Mouse (Mus musculus): ENCODE measurements around the gene Ptger1. TPM values are rescaled to one million over a fixed set of nuclear protein-coding genes. Genes with fewer than 3 reads are reported as not detected.
A peak's percentile ranks its signal among the peaks of the same experiment; 100 is the strongest.

Gene Ptger1
- polyA plus RNA-seq, 1 experiment = 0.51 TPM

GRCm38 (mm10) chr8:83667526-83667925, 1.0 kb downstream of the Ptger1 start:
- H3K27me3 ChIP-seq (ENCODE audit: control insufficient read depth, insufficient read depth, low read length) = no peaks in the 10 kb centered on the region
- H3K36me3 ChIP-seq (ENCODE audit: control insufficient read depth, insufficient read depth, low read length) = no peaks in the 10 kb centered on the region
- no peak overlapping the region for H3K27ac ChIP-seq (ENCODE audit: control insufficient read depth, insufficient read depth, low read depth, low read length)
- TF ChIP-seq POLR2A (IDR thresholded peaks at IDR 0.05; ENCODE audit: control insufficient read depth, low read depth, low read length) (no peak), CTCF (IDR thresholded peaks at IDR 0.05; ENCODE audit: control insufficient read depth, insufficient read depth, insufficient replicate concordance, low read depth, low read length) (no peak)
- H3K4me1 ChIP-seq (ENCODE audit: control insufficient read depth, insufficient read depth, low read length) = peaks cover 20% of the 10 kb centered on the region
- H3K4me3 ChIP-seq (ENCODE audit: control insufficient read depth, low read depth, low read length) = no peak overlapping the region

GRCm38 (mm10) chr8:83668010-83668916, 1.8 kb downstream of the Ptger1 start:
- H3K4me1 ChIP-seq (ENCODE audit: control insufficient read depth, insufficient read depth, low read length) = peaks cover 20% of the 10 kb centered on the region
- H3K36me3 ChIP-seq (ENCODE audit: control insufficient read depth, insufficient read depth, low read length) = no peaks in the 10 kb centered on the region
- no peak for TF ChIP-seq POLR2A (IDR thresholded peaks at IDR 0.05; ENCODE audit: control insufficient read depth, low read depth, low read length)
- peak; percentile 56; the same call in 1 of the 2 replicates for TF ChIP-seq CTCF (IDR thresholded peaks at IDR 0.05; ENCODE audit: control insufficient read depth, insufficient read depth, insufficient replicate concordance, low read depth, low read length)
- no peak overlapping the region for H3K27ac ChIP-seq (ENCODE audit: control insufficient read depth, insufficient read depth, low read depth, low read length)
- H3K4me3 ChIP-seq (ENCODE audit: control insufficient read depth, low read depth, low read length) = peak overlapping the region; percentile 59
- H3K27me3 ChIP-seq (ENCODE audit: control insufficient read depth, insufficient read depth, low read length) = no peaks in the 10 kb centered on the region

DNA sequence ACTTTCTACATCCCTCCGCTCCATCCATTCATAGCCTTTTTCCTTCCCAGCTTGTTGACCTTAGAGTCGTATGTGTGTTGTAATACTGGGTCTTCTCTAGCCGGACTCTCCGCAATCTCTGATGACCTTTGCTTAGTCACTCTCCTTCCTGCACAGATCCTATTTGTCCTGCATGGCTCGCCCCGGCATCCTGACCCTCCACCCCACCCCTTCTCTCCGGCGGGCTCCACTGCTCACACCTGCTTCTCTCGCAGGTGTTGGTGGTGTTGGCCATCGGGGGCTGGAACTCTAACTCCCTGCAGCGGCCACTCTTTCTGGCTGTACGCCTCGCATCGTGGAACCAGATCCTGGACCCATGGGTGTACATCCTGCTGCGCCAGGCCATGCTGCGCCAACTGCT, 2.5 kb downstream of the Ptger1 start:
- Histone ChIP-seq H3K27ac (ENCODE audit: control insufficient read depth, insufficient read depth, low read depth, low read length) (no peak overlapping the region), H3K36me3 (ENCODE audit: control insufficient read depth, insufficient read depth, low read length) (no peaks in the 10 kb centered on the region)
- TF ChIP-seq POLR2A (IDR thresholded peaks at IDR 0.05; ENCODE audit: control insufficient read depth, low read depth, low read length) (no peak), CTCF (IDR thresholded peaks at IDR 0.05; ENCODE audit: control insufficient read depth, insufficient read depth, insufficient replicate concordance, low read depth, low read length) (no peak)

DNA sequence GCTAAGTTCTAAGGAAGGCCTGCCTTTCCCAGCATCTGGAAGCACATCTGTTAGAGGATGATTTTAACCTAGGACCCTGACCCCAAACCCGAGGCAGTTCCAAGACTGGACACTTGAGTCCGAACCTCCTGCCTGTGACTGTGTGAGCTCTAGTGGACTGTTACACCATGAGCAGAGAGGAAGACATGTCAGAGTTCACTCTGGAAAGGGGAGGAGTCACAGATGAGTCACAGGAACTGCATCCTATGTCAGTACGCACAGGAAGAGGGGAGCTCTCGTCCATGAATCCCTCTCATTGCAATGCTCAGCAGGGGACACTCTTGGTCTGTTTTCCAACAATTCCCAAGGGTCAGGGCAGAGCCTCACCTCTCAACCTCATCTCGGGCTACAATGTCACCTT, 6.5 kb downstream of the Ptger1 start:
- Histone ChIP-seq H3K36me3 (ENCODE audit: control insufficient read depth, insufficient read depth, low read length) (no peaks in the 10 kb centered on the region), H3K4me3 (ENCODE audit: control insufficient read depth, low read depth, low read length) (no peak overlapping the region), H3K27ac (ENCODE audit: control insufficient read depth, insufficient read depth, low read depth, low read length) (no peak overlapping the region), H3K27me3 (ENCODE audit: control insufficient read depth, insufficient read depth, low read length) (no peaks in the 10 kb centered on the region), H3K4me1 (ENCODE audit: control insufficient read depth, insufficient read depth, low read length) (peaks cover 11% of the 10 kb centered on the region)
- TF ChIP-seq POLR2A (IDR thresholded peaks at IDR 0.05; ENCODE audit: control insufficient read depth, low read depth, low read length) = no peak
- no peak for TF ChIP-seq CTCF (IDR thresholded peaks at IDR 0.05; ENCODE audit: control insufficient read depth, insufficient read depth, insufficient replicate concordance, low read depth, low read length)

More for the DNA sequence above, 2.5 kb downstream of the Ptger1 start:
- Histone ChIP-seq H3K27me3 (ENCODE audit: control insufficient read depth, insufficient read depth, low read length) (no peaks in the 10 kb centered on the region), H3K4me3 (ENCODE audit: control insufficient read depth, low read depth, low read length) (no peak overlapping the region), H3K4me1 (ENCODE audit: control insufficient read depth, insufficient read depth, low read length) (peaks cover 20% of the 10 kb centered on the region)

- no peak overlapping the region for H3K4me3 ChIP-seq (ENCODE audit: control insufficient read depth, low read depth, low read length)
- no peaks in the 10 kb centered on the region for H3K4me1 ChIP-seq (ENCODE audit: control insufficient read depth, insufficient read depth, low read length)
- no peak for TF ChIP-seq POLR2A (IDR thresholded peaks at IDR 0.05; ENCODE audit: control insufficient read depth, low read depth, low read length)
- H3K27ac ChIP-seq (ENCODE audit: control insufficient read depth, insufficient read depth, low read depth, low read length) = no peak overlapping the region
- no peaks in the 10 kb centered on the region for H3K36me3 ChIP-seq (ENCODE audit: control insufficient read depth, insufficient read depth, low read length)
- H3K27me3 ChIP-seq (ENCODE audit: control insufficient read depth, insufficient read depth, low read length) = no peaks in the 10 kb centered on the region
Observed at GRCm38 (mm10) chr8:83674497-83674896, 8.0 kb downstream of the Ptger1 start.

DNA sequence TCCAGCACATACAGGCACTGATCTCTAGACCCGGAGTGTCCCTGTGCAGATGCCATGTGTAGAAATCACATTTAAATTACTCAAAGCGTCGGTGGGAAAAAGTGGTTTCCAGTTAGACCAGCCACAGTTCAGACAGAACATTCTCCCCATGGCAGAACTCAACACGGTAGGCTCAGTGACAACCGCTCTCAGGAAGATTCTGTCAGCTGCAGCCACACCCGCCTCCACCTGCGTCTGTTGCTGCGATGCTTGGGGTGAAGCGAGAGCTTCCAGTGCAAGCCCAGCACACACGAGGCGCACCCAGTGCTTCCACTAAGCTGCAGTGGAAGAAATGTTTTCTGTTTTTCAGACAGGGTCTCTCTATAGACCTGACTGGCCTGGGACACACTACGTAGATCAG, 13.4 kb downstream of the Ptger1 start:
- no peak for TF ChIP-seq CTCF (IDR thresholded peaks at IDR 0.05; ENCODE audit: control insufficient read depth, insufficient read depth, insufficient replicate concordance, low read depth, low read length)
- TF ChIP-seq POLR2A (IDR thresholded peaks at IDR 0.05; ENCODE audit: control insufficient read depth, low read depth, low read length) = no peak
- Histone ChIP-seq H3K36me3 (ENCODE audit: control insufficient read depth, insufficient read depth, low read length) (no peaks in the 10 kb centered on the region), H3K27ac (ENCODE audit: control insufficient read depth, insufficient read depth, low read depth, low read length) (no peak overlapping the region), H3K27me3 (ENCODE audit: control insufficient read depth, insufficient read depth, low read length) (no peaks in the 10 kb centered on the region), H3K4me3 (ENCODE audit: control insufficient read depth, low read depth, low read length) (no peak overlapping the region), H3K4me1 (ENCODE audit: control insufficient read depth, insufficient read depth, low read length) (no peaks in the 10 kb centered on the region)

GRCm38 (mm10) chr8:83680603-83681002, 14.1 kb downstream of the Ptger1 start:
- H3K36me3 ChIP-seq (ENCODE audit: control insufficient read depth, insufficient read depth, low read length) = no peaks in the 10 kb centered on the region
- H3K27ac ChIP-seq (ENCODE audit: control insufficient read depth, insufficient read depth, low read depth, low read length) = no peak overlapping the region
- no peaks in the 10 kb centered on the region for H3K27me3 ChIP-seq (ENCODE audit: control insufficient read depth, insufficient read depth, low read length)
- TF ChIP-seq POLR2A (IDR thresholded peaks at IDR 0.05; ENCODE audit: control insufficient read depth, low read depth, low read length) (no peak), CTCF (IDR thresholded peaks at IDR 0.05; ENCODE audit: control insufficient read depth, insufficient read depth, insufficient replicate concordance, low read depth, low read length) (no peak)
- H3K4me1 ChIP-seq (ENCODE audit: control insufficient read depth, insufficient read depth, low read length) = no peaks in the 10 kb centered on the region
- H3K4me3 ChIP-seq (ENCODE audit: control insufficient read depth, low read depth, low read length) = no peak overlapping the region
